Mouse (Mus musculus): Measurements from ENCODE around the gene Daam1. TPM values are rescaled to one million over a fixed set of nuclear protein-coding genes. Genes with fewer than 3 reads are reported as not detected.
A peak's percentile ranks its signal among the peaks of the same experiment; 100 is the strongest.

The Daam1 gene
- polyA plus RNA-seq, 1 experiment from 2014 or later = 7.7 TPM

- Histone ChIP-seq H3K27ac (ENCODE audit: low read length) (no peak overlapping the region), H3K9me3 (ENCODE audit: control insufficient read depth, low read length) (no peaks in the 10 kb centered on the region), H3K4me1 (ENCODE audit: control insufficient read depth, insufficient read depth, low read length) (peaks cover 12% of the 10 kb centered on the region), H3K4me3 (ENCODE audit: low read length) (no peak overlapping the region), H3K36me3 (ENCODE audit: control insufficient read depth, insufficient read depth, low read length) (no peaks in the 10 kb centered on the region), H3K4me2 (ENCODE audit: low read depth, low read length) (no peak overlapping the region), H3K9ac (ENCODE audit: low read depth, low read length) (no peak overlapping the region), H3K27me3 (replicated peaks; ENCODE audit: control insufficient read depth, insufficient read depth, low read length) (no peaks in the 10 kb centered on the region)
- no peak for ATAC-seq
- 29% methylated on average over 3 of the region's 3 CpGs for WGBS
Measured at GRCm38 (mm10) chr12:71864544-71864897, 33.6 kb downstream of the Daam1 start.

DNA sequence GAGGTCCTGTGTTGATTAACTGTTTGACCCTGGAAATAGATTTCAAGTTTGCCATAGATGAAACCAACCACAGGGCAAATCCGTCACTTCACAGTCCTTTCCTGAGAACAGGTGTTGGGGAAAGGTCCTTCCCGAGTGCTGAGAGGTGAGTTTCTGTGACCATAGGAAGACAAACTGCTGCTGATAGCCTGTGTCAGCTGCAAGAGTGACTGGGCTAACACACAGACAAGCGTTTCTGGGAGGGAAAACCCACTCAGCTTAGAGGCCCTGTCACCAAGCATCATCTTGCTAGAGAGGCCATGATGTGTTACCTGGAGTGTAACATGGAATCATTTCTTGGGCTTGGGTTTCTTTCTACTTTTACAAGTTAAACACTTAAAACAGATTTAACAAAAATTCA lies 35.1 kb downstream of the Daam1 start:
- ATAC-seq = no peak
- Histone ChIP-seq H3K4me3 (ENCODE audit: low read length) (no peak overlapping the region), H3K4me2 (ENCODE audit: low read depth, low read length) (no peak overlapping the region), H3K27ac (ENCODE audit: low read length) (no peak overlapping the region), H3K9ac (ENCODE audit: low read depth, low read length) (no peak overlapping the region), H3K27me3 (replicated peaks; ENCODE audit: control insufficient read depth, insufficient read depth, low read length) (no peaks in the 10 kb centered on the region), H3K4me1 (ENCODE audit: control insufficient read depth, insufficient read depth, low read length) (peaks cover 12% of the 10 kb centered on the region), H3K36me3 (ENCODE audit: control insufficient read depth, insufficient read depth, low read length) (no peaks in the 10 kb centered on the region), H3K9me3 (ENCODE audit: control insufficient read depth, low read length) (no peaks in the 10 kb centered on the region)
- whole genome bisulfite sequencing = 86% methylated on average over 3 of the region's 3 CpGs

DNA sequence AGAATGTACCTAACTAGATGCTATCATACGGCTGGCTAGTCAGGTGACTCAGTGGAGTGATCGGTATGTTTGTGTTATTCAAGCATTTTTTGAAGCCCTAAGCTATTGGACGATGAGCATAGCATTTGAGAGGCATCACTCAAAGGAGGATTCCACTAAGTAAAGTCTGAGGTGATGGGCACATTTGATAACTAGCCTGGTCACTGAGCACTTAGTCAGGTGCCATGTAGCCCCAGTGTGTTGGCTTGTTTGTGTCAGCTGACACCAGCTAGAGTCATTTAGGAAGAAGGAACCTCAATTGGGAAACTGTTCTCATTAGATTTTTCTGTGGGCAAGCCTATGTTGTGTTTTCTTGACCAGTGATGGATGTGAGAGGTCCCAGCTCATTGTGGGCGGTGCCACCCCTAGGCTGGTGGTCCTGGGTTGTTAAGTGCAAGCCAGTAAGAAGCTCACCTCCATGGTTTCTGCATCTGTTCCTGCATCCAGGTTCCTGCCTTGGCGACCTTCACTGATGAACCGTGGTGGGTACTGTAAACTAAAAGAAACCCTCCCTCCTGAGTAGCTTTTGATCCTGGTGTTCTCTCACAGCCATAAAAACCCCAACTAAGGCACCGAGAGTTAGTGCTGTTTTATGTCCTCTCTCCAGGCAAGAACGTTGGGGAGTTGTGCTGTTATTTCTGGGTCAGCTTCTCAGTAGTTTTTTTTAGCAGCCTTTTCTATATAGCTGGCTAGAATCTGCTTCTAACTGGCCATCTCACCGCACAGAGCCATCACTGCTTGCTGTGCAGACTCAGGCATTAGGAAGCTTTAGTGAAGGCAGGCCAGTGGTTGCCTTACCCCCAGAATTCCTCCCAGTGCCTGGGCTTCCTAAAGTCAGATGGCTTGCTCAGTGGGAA lies 36.7 kb downstream of the Daam1 start:
- Histone ChIP-seq H3K27ac (ENCODE audit: low read length) (no peak overlapping the region), H3K9ac (ENCODE audit: low read depth, low read length) (no peak overlapping the region), H3K4me2 (ENCODE audit: low read depth, low read length) (no peak overlapping the region), H3K36me3 (ENCODE audit: control insufficient read depth, insufficient read depth, low read length) (no peaks in the 10 kb centered on the region), H3K9me3 (ENCODE audit: control insufficient read depth, low read length) (no peaks in the 10 kb centered on the region), H3K4me3 (ENCODE audit: low read length) (no peak overlapping the region), H3K27me3 (replicated peaks; ENCODE audit: control insufficient read depth, insufficient read depth, low read length) (no peaks in the 10 kb centered on the region), H3K4me1 (ENCODE audit: control insufficient read depth, insufficient read depth, low read length) (peaks cover 12% of the 10 kb centered on the region)
- WGBS = 60% methylated on average over 9 of the region's 9 CpGs
- ATAC-seq = no peak

DNA sequence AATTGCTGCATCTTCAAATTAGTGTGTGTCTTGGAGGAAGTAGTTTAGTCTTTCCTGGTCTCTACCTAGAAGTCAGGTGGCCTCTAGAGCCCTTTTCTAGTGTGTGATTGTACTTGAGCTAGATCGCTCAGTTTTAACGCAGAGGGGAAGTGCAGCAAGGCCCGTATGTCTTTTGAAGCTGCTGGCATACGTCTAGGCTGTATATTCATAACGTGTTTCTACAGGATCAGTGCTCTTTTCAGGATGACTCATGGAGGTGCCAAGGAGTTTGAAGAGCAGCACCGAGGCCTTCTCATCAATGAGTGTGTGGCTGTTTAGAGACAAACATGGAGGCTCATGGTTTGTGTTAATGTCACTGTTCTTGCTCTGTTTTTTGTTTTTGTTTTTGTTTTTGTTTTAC lies 39.8 kb downstream of the Daam1 start:
- H3K9me3 ChIP-seq (ENCODE audit: control insufficient read depth, low read length) = no peaks in the 10 kb centered on the region
- H3K9ac ChIP-seq (ENCODE audit: low read depth, low read length) = no peak overlapping the region
- no peaks in the 10 kb centered on the region for H3K27me3 ChIP-seq (replicated peaks; ENCODE audit: control insufficient read depth, insufficient read depth, low read length)
- H3K36me3 ChIP-seq (ENCODE audit: control insufficient read depth, insufficient read depth, low read length) = no peaks in the 10 kb centered on the region
- no peaks in the 10 kb centered on the region for H3K4me1 ChIP-seq (ENCODE audit: control insufficient read depth, insufficient read depth, low read length)
- H3K27ac ChIP-seq (ENCODE audit: low read length) = no peak overlapping the region
- no peak overlapping the region for H3K4me3 ChIP-seq (ENCODE audit: low read length)
- no peak overlapping the region for H3K4me2 ChIP-seq (ENCODE audit: low read depth, low read length)
- ATAC-seq = no peak
- 70% methylated on average over 6 of the region's 6 CpGs for WGBS

- Histone ChIP-seq H3K4me1 (ENCODE audit: control insufficient read depth, insufficient read depth, low read length) (peaks cover 10% of the 10 kb centered on the region), H3K4me2 (ENCODE audit: low read depth, low read length) (no peak overlapping the region), H3K36me3 (ENCODE audit: control insufficient read depth, insufficient read depth, low read length) (no peaks in the 10 kb centered on the region), H3K9me3 (ENCODE audit: control insufficient read depth, low read length) (no peaks in the 10 kb centered on the region), H3K4me3 (ENCODE audit: low read length) (no peak overlapping the region), H3K9ac (ENCODE audit: low read depth, low read length) (no peak overlapping the region), H3K27me3 (replicated peaks; ENCODE audit: control insufficient read depth, insufficient read depth, low read length) (no peaks in the 10 kb centered on the region), H3K27ac (ENCODE audit: low read length) (no peak overlapping the region)
- WGBS = 67% methylated on average over 4 of the region's 4 CpGs
- no peak for ATAC-seq
Measured at GRCm38 (mm10) chr12:71872330-71872729, 41.5 kb downstream of the Daam1 start.

DNA sequence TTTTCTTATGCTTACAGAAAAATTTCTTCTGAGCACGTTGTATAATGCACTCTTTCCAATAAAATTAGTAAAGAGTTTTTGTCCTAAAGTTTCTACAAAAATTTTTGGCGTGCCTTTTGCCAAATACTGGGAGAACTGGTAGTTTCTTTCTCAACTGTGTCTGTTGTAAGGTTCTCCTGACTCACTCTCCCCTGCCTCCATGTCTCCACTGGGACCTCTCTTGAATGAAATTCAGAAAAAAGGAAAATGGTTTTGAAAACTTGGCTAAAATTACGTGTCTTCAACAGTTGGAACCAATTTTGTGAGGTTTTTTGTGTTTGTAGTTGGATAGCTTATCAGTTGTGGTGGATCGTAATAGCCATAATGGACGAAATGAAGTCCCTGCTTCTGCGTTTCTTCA lies 43.7 kb downstream of the Daam1 start:
- no peaks in the 10 kb centered on the region for H3K9me3 ChIP-seq (ENCODE audit: control insufficient read depth, low read length)
- WGBS = 85% methylated on average over 6 of the region's 6 CpGs
- no peak overlapping the region for H3K27ac ChIP-seq (ENCODE audit: low read length)
- H3K27me3 ChIP-seq (replicated peaks; ENCODE audit: control insufficient read depth, insufficient read depth, low read length) = no peaks in the 10 kb centered on the region
- peaks cover 10% of the 10 kb centered on the region for H3K4me1 ChIP-seq (ENCODE audit: control insufficient read depth, insufficient read depth, low read length)
- no peak overlapping the region for H3K9ac ChIP-seq (ENCODE audit: low read depth, low read length)
- ATAC-seq = no peak
- no peak overlapping the region for H3K4me2 ChIP-seq (ENCODE audit: low read depth, low read length)
- H3K4me3 ChIP-seq (ENCODE audit: low read length) = no peak overlapping the region
- H3K36me3 ChIP-seq (ENCODE audit: control insufficient read depth, insufficient read depth, low read length) = no peaks in the 10 kb centered on the region

- Histone ChIP-seq H3K4me2 (ENCODE audit: low read depth, low read length) (no peak overlapping the region), H3K9me3 (ENCODE audit: control insufficient read depth, low read length) (no peaks in the 10 kb centered on the region), H3K4me1 (ENCODE audit: control insufficient read depth, insufficient read depth, low read length) (peaks cover 10% of the 10 kb centered on the region), H3K36me3 (ENCODE audit: control insufficient read depth, insufficient read depth, low read length) (no peaks in the 10 kb centered on the region), H3K9ac (ENCODE audit: low read depth, low read length) (no peak overlapping the region), H3K27me3 (replicated peaks; ENCODE audit: control insufficient read depth, insufficient read depth, low read length) (no peaks in the 10 kb centered on the region), H3K4me3 (ENCODE audit: low read length) (no peak overlapping the region), H3K27ac (ENCODE audit: low read length) (no peak overlapping the region; the same call in 1 of the 2 replicates)
- 75% methylated on average over 3 of the region's 3 CpGs for WGBS
- ATAC-seq = no peak
Measured at GRCm38 (mm10) chr12:71874984-71875383, 44.1 kb downstream of the Daam1 start.

GRCm38 (mm10) chr12:71875761-71876489 lies 45.0 kb downstream of the Daam1 start:
- Histone ChIP-seq H3K4me1 (ENCODE audit: control insufficient read depth, insufficient read depth, low read length) (peaks cover 10% of the 10 kb centered on the region), H3K36me3 (ENCODE audit: control insufficient read depth, insufficient read depth, low read length) (no peaks in the 10 kb centered on the region), H3K27ac (ENCODE audit: low read length) (no peak overlapping the region), H3K27me3 (replicated peaks; ENCODE audit: control insufficient read depth, insufficient read depth, low read length) (no peaks in the 10 kb centered on the region), H3K4me2 (ENCODE audit: low read depth, low read length) (no peak overlapping the region), H3K9ac (ENCODE audit: low read depth, low read length) (no peak overlapping the region), H3K4me3 (ENCODE audit: low read length) (no peak overlapping the region), H3K9me3 (ENCODE audit: control insufficient read depth, low read length) (no peaks in the 10 kb centered on the region)
- ATAC-seq = peak; percentile 38; the same call in 1 of the 2 replicates
- WGBS = 67% methylated on average over 7 of the region's 7 CpGs

- H3K36me3 ChIP-seq (ENCODE audit: control insufficient read depth, insufficient read depth, low read length) = no peaks in the 10 kb centered on the region
- no peak for ATAC-seq
- 80% methylated on average over 5 of the region's 5 CpGs for WGBS
Measured at GRCm38 (mm10) chr12:71880987-71881386, 50.1 kb downstream of the Daam1 start.

More at GRCm38 (mm10) chr12:71880987-71881386, 50.1 kb downstream of the Daam1 start:
- Histone ChIP-seq H3K9ac (ENCODE audit: low read depth, low read length) (no peak overlapping the region), H3K27ac (ENCODE audit: low read length) (no peak overlapping the region), H3K9me3 (ENCODE audit: control insufficient read depth, low read length) (no peaks in the 10 kb centered on the region), H3K4me1 (ENCODE audit: control insufficient read depth, insufficient read depth, low read length) (peaks cover 38% of the 10 kb centered on the region), H3K4me2 (ENCODE audit: low read depth, low read length) (no peak overlapping the region), H3K4me3 (ENCODE audit: low read length) (no peak overlapping the region), H3K27me3 (replicated peaks; ENCODE audit: control insufficient read depth, insufficient read depth, low read length) (no peaks in the 10 kb centered on the region)

All from intestine, embryonic 16.5 days (tissue).